Mouse (Mus musculus) cerebellum, adult 11-12 months (tissue): Measurements from ENCODE around the gene Tmem234.
A peak's percentile ranks its signal among the peaks of the same experiment; 100 is the strongest.

Experiments used
- DNase-seq: peaks from one replicate; pipeline ENCODE4 v3.0.0; 2022

The Tmem234 gene

DNA sequence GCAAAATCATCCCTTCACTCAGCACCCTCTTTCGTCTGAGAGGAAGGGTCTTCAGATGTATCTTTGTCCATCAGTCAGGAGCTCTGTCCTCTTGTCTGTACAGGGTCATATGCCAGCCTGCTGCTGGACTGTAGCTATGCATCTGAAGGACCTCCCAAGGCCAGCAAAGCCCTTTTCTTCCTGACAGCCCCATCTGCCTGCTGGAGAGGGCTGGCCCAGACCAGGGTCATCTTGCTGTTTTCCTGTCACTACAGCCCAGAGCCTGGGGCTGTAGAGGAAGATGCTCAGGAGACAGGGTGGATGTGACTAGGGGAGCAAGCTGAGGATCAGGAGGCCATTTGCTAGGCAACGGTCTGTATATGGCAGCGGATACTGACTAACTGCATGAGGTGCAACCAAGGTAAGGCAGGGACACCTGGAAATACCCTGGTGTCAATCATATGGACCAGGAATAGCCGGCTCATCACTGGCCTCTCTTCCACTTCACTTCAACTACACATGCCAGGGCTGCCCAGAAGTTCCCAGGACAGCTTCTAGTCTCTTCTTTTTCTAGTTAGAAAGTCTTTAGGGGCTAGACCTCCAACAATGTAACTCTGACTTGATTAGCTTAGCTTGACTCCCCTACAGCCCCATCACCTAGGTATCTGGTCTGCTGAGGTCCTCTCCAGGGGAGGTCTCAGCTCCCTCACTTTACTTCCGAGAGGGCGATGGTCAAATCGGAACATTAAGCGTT is 22.5 kb downstream of the Tmem234 start:
- peak; percentile 65 for DNase-seq

DNA sequence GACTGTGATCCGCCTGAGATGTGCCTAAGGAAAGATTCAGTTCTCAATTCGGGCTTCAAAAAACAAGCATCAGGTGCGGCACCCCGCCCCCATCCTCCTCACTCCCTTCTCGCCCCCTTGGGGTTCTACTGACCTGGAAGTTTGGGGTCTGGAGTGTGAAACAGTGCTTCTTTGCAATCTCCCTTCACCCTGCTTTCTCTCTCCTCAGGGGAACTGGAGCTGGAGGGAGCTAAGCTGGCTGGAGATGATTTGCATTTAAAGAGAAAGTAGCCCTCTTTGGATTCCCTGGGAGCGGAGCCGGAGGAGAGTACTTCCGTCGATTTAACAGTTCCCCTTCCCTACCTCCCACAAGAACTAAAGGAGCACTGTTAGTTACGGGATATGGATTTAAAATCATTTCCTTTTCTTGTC is 23.2 kb downstream of the Tmem234 start, which contains the start of gene Ccdc28b:
Gene Ccdc28b, minus strand, starts transcription at position 267 of the 411 bp plus-strand sequence.
- DNase-seq = peak; percentile 70

DNA sequence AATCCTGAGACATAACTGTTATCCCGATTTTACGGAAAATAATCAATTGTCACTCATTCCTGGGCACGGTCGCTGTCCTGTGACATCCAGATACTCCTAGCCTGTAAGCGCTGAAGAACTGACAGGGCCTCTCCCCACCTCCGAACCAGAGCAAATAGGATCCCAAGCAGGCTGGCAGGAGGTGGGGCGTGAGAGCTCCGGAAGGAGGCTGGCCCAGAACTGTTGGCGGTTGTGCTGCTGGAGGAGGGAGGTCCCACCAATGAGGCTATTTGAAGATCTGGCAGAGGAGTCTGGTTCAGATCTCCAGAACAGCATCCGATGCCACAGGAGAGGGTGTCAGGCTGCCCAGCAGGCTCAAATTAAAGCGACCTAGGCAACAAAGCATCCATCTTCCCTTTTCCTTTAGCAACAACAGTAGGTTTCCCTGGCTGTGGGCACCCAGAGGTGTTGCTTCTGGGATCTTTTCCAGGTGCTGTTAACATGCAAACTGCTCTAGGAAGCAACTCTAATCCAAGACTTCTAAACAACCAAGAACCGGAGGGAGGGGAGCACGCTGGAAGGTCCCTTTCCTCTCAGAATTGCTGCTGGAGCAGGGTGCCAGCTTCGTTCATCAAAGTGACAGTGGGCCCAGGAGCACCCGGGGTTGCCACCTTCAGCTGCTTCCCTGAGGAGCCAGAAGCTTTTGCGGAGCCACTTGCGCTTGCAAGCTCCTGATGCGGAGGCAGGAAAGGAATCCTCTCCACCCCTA is 24.0 kb downstream of the Tmem234 start:
- DNase-seq = peak; percentile 96

DNA sequence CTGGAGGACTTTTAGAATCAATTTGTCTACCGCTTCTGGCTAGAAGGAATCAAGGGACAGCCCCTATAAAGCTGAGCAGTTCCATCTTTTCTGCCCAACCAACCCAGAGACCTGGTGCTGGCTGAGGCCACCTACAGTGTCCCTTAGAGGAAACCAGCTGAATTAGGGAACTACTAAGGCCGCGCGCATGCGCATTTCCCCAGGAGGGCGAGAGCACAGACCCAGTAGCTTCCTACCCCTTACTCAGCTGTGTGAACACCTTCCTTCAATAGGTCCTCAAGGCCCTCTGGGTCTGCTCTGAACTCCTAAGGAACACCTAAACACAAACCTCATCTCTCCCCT is 24.5 kb downstream of the Tmem234 start:
- DNase-seq = peak; percentile 81

DNA sequence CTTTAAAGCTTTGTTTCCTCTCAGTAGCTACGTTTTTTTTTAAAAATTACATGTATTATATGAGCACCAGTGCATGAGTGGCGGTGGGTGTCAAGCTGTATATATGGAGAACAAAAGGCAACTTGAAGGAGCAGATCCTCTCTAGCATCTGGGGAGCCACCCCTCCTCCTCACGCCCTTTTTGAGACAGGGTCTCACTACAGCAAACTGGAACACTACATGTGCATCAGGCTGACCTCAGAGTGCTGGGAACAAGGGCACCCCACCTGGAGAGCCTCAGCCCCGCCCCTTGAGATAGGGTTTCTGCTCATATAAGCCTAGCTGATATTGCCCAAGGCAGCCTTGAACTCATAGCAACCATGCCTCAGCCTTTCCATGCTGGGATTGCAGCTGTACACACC is 25.0 kb downstream of the Tmem234 start:
- peak; percentile 56 for DNase-seq

DNA sequence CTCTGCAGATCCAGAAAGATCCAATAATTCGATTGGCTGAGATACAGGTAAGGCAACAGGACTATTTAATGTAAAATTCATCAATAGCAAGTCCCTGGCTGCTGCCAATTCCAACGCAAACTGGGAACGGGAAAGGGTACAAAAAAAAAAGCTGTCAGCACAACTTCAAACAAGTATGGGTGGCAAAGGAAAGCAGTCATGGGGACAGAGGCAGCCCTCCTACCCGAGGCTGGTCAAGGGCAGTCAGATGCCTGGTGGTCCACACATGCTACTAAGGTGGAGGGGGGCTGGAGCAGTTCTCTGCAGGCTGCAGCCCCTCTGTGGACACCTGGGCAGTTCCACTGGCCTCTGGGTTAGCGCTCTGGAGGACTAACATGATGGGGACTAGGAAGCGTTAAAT is 25.6 kb downstream of the Tmem234 start:
- DNase-seq = peak; percentile 51

DNA sequence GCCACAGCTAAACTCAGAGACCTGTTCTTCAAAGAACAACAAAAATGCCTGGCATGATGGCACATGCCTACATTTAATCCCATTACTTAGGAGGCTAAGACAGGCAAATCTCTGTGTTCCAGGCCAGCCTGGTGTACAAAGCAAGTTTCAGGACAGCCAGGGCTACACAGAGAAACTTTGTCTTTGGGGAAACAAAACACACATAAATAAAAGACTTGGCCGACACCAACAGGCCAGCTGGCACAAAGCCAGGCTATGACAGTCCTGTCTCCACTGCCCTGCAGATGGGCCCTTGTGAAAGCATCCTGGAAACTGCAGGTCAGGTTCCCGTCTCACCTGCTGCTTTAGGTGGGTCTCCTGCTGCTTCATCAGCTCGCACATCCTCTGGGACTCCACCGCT is 30.5 kb downstream of the Tmem234 start:
- DNase-seq = peak; percentile 56

DNA sequence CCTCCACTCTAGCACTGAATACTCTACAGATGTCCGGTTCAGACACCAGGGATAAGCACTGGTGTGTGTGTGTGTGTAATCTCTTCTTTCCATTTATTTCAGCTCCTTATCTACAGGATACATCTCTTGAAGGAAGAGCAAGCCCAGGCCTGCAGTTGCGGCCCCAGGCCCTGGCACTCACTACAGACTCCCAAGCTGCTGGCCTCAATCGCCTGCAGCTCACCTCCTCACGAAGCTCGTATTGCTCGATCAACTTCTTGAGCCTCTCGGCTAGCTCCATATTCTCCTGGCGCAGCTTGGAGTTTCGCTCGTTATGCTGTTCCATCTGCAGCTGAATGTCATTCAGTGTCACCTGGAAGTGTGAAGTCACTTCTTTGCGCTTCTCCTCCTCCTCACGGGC is 31.4 kb downstream of the Tmem234 start:
- no peak for DNase-seq

DNA sequence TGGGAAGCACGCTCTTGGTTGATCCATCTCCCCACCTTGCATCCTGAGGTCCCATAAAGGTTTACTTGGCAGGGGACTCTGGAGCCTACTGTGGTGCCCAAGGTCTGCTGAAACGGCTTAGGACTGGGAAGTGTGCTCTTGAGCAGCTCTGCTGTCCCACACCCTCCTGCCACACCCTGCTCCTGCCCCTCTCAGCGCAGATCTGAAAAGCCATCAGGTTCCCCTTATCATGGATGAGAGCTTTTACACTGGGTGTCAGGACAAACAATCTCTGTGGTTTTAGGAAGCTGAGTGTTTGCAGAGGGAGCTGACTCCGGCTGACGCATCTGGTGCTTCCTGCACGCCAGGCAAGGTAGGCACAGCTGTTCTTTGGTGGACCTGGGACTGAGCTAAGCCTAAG is 33.4 kb downstream of the Tmem234 start:
- DNase-seq = no peak

DNA sequence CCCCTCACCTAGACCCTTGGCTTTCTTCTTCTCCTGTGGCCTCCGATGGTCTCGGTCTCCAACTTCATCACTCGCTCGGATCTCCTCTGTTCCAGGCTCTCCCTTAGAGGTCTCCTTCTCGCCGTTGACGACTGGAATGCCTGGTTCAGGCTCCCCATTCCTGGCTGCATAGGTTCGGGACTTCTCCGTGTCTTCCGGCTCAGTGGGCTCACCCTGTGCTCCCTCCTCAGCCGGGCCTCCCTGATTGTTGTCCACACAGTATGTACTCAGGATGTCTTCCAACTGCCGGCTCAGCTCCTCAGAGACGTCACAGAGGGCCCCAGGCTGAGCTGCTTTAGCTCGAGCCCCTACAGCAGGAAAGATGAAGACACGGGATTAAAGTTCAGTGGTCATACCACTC is 38.8 kb downstream of the Tmem234 start:
- DNase-seq = peak; percentile 50

DNA sequence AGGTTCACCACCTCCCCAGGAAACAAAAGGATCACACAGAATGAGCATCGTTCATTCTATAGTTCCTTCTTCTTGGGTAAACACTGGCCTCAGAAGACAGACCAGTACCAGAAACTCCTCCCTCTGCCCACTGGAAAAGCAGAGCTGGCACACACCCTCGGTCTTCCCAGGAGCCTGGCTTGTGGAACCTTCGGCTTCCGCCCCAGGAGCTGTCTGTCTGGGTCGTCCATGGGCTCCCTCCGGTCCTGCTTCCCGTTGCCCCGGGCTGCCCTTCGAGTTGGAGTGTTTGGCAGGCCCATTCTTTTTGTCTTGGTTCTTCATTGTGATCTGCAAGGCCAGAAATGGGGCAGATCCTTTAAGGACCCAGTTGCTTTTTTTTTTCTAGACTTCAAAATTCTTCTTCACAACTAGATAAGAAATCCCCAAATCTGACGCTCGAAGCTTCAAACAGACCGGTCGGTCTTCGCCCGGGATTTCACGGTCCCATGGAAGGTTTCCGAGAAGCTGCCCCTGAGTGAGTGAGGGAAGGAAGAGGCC is 39.7 kb downstream of the Tmem234 start:
- peak; percentile 77 for DNase-seq

DNA sequence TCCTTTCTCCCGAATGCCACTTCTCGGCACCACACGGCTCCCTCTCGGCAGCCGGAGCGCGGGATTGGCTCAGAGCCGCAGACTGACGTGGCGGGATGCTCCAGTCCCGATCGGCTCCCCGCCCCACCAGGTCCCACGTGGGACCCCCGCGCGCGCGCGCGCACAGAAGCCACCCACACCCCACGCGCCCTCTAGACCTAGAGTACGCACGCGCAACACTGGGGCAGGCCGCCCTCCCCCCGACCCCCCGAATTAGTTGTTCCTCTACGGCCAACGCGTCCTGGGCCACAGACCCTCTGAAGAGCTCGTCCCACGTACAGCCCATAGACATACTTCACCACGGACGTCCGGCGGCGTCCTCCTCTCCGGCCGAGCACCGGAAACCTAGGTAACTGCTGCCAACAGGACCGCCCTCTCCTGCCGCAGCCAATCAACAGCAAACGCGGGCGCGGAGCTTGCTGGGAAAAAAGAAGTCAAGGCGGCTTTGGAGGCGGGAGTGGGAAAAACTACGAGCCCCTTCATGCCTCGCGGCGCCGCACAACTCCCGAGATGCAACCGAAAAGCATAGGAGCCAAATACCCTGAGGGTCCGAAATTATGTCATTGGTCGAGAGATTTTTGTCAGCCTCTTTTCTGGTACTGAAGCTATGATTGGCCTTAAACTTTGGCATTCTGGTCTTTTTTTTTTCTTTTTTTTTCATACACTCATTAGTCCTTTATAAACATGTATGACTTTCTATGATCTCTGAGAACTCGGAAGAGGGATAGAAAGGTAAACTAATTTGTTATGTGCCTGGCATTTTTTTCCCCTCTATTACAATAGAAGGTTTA is 40.4 kb downstream of the Tmem234 start, which contains the start of gene Txlna:
Gene Txlna, minus strand, starts transcription at position 428 of the 830 bp plus-strand sequence.
- DNase-seq = peak; percentile 98

DNA sequence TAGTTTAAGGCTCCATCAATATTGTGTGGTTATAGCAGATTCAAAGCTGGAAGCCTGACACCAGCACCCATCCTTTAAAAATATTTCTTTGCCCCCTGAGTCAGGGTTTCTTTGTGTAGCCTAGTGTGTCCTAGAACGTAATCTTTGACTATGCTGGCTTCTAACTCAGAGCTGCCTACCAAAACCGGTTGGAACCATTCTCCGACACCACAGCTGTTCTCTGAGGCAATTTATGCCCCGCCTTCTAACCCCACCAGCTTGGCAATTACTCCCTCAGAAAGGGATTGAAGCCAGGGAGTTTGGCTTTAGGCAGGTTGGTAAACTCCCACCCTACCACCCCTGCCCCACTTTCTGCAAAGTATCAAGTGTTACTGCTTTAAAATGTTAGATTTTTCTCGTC is 41.3 kb downstream of the Tmem234 start:
- DNase-seq = peak; percentile 63

DNA sequence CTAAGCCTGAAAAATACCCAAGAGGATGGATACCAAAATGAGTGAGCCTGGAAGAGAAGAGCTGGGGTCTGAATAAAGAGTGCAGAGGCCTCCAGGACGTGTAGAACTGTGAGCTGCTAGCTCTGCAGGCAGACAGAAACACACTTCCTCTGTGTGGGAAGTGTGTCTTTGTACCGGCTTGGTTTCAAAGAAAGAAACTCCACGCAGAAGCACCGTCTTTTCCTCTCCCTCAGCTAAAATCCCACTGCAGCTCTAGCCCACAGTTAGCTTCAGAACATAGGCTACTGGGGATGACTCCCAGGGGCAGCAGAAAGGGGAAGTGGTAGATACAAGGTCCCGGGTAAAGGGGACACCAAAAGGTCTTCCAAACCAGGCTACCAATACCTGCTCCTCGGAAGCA is 44.7 kb downstream of the Tmem234 start:
- DNase-seq = no peak

DNA sequence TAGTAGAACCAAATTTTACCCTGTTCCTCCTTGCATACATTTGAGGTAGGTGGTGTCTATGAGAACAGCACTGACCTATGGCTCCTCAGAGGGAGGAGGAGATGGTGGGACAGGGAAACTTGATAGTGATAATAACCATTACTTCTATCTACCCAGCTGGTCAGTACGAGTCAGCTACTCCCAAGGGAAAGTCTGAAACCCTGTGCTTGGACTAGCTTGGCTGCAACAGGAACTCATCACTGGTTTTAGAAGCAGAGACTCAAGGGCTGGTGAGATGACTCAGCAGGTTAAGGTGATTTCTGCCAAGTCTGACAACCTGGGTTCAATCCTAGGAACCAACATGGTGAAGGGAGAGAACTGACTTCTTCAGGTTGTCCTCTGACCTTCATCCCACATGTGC is 48.2 kb downstream of the Tmem234 start:
- DNase-seq = no peak

DNA sequence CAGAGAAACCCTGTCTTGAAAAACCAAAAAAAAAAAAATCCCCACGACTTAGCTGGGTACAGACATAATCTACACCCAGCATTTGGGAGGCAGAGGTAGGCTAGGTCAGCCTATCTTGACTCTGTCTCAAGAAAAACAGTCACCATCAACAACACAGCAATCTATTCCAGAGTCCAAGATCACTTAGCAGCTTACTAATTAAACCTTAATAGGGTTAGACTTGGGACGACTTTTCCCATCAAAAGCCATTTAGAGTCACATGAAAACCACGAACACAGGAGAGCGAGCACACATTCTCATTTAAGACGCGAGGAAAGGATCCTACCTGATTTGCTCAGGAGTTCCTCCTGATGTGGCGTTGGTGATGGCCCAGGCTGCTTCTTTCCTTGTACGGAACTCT is 49.9 kb downstream of the Tmem234 start:
- DNase-seq = no peak

DNA sequence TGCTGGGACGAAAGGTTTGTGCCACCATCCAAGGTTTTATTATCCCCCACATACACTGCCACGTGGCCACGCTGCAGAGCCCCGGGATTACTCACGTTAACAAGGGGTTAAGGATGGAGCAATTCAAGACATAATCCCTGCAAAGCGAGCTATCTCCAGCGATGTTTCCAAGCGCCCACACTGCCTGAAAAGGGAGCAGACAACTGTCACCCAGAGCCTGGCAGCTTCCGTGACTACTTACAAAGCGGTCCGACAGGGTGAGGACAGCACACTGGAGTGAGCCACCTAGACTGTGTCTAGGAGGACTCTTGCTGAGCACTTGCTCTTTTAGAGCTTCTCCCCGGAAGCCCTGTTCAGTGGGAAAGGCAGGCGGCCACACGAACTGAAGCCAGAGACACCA is 54.3 kb downstream of the Tmem234 start:
- no peak for DNase-seq

DNA sequence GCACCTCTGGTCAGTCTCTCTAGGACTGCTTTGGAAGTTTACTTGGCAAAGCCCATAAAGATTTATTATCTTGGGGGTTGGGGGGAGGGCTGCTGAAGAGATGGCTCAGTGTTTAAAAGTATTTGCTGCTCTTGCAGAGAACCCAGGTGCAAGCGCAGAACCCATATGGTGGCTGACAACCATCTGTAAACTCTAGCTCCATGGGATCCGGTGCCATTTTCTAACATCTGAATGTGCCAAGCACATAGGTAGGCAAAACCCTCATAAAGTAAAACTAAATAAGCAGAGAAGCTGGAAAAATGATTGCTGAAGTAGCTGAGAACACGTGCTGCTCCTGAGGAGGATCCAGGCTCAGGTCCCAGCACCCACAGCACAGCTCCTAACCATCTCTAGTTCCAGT is 61.1 kb downstream of the Tmem234 start:
- no peak for DNase-seq

DNA sequence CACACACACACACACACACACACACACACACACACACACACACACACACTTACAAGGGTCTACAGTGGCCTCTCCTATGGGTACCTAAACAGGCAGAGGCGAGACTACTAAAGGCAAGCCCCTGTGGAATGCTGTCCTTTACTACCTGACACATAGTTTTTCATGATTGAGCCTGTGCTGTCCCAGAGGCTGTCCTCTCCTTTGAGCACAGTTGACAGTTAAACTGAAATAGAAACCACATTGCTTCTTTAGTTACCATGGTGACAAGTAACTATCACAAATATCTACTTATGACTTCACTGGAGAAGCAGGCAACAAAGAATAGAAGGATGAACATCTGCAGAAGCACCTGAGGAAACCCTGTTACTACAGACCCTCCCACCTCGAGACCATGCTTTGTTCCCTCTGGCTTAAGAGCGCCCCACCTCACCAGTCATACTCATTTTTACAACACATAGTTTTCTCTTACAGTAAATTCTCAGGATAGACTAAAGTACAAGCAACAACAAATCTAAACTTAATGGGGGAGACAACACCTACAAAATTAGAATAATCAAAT is 61.9 kb downstream of the Tmem234 start:
- no peak for DNase-seq

DNA sequence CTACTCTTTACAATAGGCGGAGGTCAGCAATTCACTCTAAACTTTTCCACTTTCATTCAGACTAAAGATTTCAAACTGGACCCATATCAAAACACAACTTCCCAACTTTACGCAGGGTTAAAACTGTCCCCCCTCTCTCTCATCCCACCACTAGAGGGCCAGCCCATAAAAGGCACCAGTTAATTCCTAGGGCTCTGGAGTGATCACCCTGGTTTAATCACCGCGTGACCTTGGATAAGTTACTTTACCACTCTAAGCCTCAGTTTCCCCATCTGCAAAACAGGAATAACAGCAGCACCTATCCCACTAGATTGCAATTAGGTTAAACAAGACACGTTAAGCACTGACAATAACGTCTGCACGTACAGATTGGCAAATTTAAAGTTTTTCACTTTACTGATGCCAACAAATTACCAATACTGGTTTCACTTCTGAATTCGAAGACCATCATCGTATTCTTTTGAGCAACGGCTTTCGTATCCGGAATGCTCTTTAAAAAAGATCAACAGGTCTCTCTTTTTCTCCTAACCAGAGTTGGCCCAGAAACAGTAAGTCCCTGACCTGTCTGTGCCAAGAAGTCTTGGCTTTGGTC is 71.1 kb downstream of the Tmem234 start:
- no peak for DNase-seq

DNA sequence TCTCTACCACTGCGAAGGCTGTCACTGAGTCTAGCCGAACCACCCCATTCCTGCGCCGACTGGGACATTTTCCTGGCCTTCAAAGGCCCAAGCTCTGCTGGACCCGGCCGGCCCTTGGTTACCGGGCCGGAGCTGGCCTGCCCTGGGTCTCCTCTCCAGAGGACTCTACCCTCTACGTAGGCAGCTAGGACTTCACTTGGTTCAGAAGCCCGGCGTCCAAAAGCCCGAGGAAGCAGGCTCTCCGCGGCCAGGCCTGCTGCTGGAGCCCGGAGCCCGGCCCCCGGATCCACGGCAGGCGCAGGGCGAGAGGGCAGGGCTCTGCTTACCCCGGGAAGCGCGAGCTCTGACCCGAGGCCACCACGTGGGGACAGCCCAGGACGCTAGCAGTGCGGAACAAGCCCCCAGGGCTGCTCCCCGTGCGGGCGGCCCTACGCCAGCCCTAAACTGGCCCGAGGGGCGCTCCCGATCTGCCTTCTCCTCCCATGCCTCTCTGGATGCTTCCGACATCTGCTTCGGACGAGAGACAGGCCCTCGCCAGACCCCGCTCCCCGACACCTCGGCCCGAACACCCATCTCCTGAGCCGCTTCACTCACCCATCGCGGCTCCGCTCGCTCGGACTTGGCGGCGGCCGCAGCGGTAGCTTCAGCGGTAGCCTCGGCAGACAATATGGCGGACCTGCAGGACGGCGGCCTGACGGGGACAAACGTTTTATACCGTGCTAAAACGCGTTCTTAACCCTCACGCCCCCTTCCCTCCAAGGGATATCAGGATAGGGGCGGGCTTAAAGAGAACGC is 71.8 kb downstream of the Tmem234 start, which contains the start of gene Kpna6:
Gene Kpna6, minus strand, starts transcription at position 685 of the 795 bp plus-strand sequence.
- peak; percentile 86 for DNase-seq
